Mouse (Mus musculus) mature B cell (primary cell): ENCODE measurements around the gene Olfr419.

Experiments used
- in situ Hi-C: fragments of 300-500 bp; cut with MboI; formaldehyde crosslinking; loops from 2 replicates; pipeline ENCODE4 v1.14.3; 2019

The Olfr419 gene

GRCm38 (mm10) chr1:174251961-174252360 lies at the start of gene Olfr419:
TSS of gene Olfr419 (minus strand) at chr1:174252061.
- in situ Hi-C loops: no loop called here

DNA sequence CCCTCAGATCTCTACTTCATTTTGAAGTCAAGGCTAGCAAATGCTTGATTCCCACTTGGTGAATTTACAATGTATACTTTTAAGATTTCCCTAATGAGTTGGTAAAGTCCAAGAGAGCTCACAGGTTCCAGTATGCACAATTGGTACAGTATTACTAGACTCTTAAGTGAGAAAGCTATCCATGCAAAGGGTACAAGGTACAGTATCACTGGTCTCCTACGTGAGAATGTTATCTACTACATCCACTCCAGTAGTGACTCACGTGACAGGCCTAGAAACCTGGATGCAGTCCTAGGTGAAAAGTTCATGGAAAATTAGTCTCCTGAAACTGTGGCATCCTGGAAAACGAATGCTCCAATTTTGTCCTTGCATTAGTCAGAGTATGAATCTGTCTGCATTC lies 18.8 kb upstream of the Olfr419 start:
- in situ Hi-C loops: no loop called here

DNA sequence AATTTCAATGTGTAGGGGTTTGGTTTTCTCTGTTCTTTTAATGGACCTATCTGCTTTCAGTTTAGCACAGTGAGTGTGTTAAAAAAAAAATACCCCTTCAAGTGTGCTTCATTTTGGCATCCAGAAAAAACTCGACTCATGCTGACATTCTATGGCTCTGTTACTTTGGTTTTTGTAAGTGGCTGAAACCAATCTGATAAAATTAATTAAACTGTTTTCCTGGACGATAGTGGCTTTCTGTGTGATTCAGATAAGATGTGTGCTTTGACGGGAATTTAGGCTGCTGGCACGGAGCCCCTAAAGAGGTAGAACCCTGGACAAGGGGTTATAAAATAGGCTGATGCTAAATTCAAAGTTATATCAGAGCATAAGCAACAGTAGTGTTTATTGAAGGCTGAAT lies 17.3 kb upstream of the Olfr419 start:
- in situ Hi-C loops: no loop called here

- in situ Hi-C loops: no loop called here
Observed at GRCm38 (mm10) chr1:174267816-174268215, 16.0 kb upstream of the Olfr419 start.

- in situ Hi-C loops: no loop called here
Observed at GRCm38 (mm10) chr1:174250376-174250775, 1.5 kb downstream of the Olfr419 start.

DNA sequence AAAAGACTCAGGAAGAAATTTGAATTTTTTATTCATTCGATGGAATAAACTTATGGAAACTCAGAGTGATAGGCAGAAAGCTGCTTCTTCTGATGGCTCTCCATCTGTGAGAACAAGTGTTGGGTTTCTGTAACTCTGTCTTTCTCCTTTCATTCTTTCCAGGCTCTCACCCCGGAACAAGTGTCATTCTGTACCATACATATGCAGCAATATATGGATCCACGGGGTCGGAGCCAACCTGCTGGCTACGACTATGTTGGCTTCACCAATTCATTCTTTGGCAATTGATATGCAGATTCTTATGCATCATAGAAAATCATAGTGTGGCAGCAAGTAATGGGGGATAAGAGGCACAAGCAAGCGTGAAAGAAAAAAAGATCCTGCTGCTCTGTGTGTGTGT lies 4.7 kb downstream of the Olfr419 start:
- in situ Hi-C loops: no loop called here

- in situ Hi-C loops: no loop called here
Observed at GRCm38 (mm10) chr1:174246080-174246479, 5.8 kb downstream of the Olfr419 start.

DNA sequence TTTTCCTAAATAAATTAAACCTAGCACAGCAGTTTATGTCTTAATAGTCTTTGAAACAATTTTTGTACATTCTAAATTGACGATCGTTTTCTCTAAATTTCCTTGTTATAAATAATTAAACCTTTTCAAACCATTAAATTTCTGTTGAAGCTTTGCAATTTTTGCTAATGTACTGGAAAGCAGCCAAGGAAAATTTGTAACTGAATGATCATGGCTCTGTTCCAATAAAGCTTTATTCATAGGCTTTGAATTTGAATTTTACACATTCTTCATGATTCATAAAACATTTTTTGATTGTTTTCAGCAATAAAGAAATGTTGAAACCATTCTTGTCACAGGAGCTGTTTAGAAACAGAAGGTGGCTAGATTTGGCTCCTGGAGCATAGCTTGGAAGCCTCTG lies 7.2 kb downstream of the Olfr419 start:
- in situ Hi-C loops: no loop called here

DNA sequence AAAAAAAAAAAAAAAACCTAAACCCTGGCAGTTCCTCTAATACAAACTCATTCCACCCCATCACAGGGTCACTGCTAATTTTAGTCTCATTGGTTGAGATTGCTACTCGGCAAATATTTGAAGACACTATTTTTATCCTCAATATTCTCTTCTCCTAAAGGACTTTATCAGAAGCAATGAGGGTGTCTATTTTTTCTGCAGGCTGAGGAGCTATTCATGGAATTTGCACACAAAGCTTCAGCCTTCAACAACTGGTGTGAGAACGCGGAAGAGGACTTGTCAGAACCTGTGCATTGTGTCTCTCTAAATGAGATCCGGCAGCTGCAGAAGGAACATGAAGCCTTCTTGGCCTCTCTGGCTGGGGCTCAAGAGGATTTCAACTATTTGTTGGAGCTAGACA lies 11.9 kb downstream of the Olfr419 start:
- in situ Hi-C loops: no loop called here

GRCm38 (mm10) chr1:174216528-174217204 lies 35.2 kb downstream of the Olfr419 start:
- in situ Hi-C loops: no loop called here

DNA sequence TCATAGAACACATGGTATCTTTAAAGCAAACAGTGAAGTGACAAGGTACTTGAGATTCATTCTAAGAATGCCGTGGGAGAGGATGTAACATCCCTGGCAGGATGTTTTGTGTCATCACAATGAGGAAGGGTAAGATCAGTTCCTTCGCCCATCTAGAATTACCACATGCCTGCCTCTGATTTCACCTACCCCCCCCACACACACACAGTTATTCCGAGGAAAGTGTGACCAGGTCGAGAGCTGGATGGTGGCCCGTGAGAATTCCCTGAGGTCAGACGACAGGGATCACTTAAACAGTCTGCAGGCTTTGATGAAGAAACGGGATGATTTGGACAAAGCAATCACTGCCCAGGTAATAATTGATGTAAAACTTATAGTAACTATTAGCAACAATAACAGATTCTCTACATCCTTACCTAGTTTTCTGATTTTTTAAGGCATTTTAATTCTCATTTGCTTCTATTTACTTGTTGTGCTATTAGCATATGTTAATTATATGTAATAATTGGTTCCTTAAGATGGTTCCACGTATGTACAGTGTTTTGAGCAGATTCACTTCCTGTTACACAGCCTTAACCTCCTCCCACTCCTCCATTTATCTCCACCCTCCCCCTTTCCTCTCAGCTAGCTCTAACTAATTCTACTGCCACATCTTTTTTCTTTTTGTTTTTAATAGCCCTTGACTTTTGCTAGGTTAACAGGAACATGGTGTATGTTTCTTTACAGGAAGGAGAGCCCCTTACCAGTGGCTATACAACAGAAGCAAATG lies 36.4 kb downstream of the Olfr419 start:
- in situ Hi-C loops: no loop called here

GRCm38 (mm10) chr1:174212286-174212685 lies 39.6 kb downstream of the Olfr419 start:
- in situ Hi-C loops: no loop called here

DNA sequence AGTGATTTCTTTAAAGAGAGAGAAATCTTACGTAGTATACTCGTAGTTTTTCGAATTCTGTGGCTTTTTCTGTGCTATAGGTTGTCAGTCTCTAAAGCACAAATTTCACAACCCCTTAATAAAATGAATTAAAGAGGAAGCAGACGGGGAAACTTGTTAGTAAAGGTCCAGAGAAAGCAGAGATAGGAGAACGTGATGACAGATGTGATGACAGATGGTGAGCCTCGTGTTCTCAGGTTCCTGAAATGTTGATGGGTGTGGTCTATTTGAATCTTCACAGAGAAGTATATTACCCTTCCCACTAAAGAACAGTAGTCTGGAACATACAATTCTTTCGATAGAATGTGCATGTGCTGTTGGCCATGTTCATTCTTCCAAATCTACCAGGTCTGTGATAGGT lies 47.2 kb downstream of the Olfr419 start:
- in situ Hi-C loops: no loop called here
